Mouse (Mus musculus) lung, postnatal 0 days (tissue): ENCODE data around the gene Cbl.

Source experiments
- CTCF ChIP-seq: IDR thresholded peaks from 2 replicates; pipeline ENCODE4 v1.5.1; 2016; ENCODE audit warnings: antibody characterized with exemption, mild to moderate bottlenecking
- EP300 ChIP-seq: IDR thresholded peaks from 2 replicates; pipeline ENCODE4 v1.6.1; 2016; ENCODE audit warnings: antibody characterized with exemption, mild to moderate bottlenecking, control low read depth

DNA sequence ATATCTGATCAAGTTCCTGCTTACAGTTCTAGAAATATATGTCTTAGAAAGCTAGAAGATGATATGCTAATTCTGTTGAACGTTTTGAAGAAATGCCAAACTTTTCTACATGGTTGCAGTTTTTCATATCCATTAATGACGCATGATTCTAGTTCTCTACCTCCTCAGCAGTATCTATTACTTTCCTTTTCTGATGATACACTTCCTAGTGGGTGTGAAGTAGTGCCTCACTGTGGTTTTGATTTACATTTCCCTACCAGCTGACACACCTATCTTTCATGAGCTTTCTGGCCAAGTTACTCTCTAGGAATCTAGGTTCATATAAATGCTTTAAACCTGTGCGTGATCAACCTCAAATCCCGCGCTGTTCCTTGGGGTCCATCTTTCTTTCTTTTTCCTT, 41.1 kb downstream of the Cbl start:
- TF ChIP-seq CTCF (no peak), EP300 (no peak)
